Mouse (Mus musculus) retina, adult 2 months (tissue): ENCODE measurements around the gene Mthfr.

ENCODE experiments used
- DNase-seq: peaks from one replicate; pipeline ENCODE4 v3.0.0-alpha.2; 2012; ENCODE audit warnings: low read depth, low spot score

Mthfr gene

DNA sequence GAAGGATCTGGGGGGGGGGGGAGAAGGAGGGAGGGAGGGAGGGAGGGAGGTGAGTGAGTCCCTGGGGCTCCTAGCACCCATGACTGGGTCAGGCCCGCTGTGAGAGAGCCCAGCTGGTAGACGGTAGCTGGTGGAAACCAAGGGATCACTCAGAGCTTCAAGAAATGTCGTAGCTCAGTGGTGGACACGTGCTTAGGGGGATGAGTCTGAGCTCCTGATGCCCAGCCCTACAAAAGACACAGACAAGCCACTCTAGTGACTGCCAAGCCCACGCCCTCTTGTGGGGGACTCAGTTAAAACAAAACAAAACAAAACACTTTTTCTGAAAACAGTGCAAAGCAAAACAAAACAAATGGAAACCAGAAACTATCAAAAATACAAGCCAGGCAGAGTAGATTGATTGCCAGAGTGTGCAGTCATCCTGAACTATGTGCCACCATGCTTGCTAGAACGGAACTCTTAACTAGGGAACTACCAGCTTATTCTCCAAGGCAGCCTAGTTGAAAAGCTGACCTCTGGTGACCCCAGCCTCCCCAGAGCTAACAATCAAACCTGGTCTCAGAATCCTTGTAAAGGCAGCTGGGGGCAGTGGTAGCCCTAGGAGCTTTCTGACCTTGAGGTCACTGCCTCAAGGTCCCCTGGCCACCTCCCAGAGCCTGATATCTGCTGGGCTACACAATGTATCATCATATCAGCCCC, 27.0 kb downstream of the Mthfr start:
- DNase-seq = no peak

DNA sequence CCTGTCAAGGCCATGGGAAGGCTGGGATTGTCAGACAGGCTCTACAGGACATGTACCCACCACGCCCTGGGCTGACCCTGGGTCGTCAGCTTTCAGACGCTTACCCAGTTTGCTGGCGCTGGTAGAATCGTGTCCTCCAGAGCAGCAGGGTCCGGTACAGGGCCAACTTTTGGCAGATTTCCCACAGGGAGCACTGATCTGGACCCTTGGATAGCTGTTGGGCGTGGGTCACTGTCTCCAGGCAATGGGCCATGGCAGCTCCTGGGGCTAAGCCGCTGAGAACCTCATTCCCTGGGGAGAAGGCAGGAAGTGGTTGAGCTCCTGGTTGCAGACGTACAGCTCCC, 27.5 kb downstream of the Mthfr start:
- no peak for DNase-seq

DNA sequence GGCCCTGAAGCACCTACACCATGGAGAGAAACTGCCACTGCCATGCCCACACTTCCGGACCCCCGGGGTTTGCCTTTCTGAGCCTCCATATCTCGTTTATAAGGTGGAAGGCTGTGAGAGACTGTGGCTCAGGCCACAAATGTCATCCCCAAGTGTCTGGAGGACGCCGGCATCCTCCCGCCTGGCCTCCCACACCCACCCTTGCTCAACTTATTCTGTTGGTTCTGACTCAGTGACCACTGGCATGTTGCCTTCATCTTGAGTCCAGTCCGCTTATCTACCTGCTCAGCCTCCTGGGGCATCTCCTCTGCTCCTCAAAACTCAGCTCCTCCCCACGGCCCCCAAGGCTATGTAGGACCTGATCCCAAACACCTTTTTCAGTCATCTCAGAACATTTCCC, 28.5 kb downstream of the Mthfr start:
- DNase-seq = no peak

DNA sequence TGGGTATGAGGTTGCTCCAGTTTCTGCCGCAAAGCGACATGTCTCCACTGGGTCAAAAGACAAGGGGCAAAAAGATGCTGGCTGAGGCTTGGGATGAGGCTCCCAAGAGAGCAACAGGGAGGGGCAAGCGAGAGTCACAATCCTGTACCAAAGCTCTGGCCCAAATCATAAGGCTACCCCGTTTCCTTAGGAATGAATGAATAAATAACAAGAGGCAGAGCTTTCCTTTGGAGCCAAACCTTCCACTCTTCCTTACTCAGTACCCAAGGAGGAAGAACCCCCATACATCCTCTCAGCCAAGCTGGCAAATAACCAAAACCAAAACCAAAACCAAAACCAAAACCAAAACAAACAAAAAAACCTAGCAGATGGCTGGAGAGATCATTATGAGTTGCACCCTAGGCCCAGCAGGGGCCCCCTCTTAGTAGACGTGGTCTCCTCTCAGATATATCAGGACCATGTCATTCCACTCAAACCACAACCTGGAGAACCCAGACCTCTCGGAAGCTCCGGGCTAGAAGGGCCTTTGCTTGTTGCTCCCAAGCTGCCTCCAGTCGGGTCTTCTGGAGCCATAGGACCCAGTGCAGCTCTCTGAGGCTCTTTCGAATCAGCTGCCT, 30.8 kb downstream of the Mthfr start:
- no peak for DNase-seq

DNA sequence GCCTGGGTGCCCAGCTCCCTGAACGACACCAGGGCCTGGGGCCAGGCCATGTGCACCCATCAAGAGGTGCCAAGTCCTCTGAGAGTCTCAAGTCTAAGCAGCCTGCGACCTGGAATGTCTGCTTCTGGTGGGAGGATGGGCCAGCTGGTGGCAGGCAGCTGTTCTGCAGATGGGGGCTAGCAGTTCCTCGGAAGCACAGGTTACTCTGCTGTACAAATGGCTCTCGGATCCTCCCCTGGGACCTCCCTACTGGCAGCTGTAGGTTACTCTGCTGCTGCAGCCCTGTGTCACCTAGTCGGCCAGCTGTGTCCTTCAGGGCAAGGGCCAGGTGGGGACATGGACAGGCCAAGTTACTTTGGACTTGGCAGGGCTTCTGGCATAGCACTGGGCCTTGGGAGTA, 32.6 kb downstream of the Mthfr start:
- DNase-seq = no peak

DNA sequence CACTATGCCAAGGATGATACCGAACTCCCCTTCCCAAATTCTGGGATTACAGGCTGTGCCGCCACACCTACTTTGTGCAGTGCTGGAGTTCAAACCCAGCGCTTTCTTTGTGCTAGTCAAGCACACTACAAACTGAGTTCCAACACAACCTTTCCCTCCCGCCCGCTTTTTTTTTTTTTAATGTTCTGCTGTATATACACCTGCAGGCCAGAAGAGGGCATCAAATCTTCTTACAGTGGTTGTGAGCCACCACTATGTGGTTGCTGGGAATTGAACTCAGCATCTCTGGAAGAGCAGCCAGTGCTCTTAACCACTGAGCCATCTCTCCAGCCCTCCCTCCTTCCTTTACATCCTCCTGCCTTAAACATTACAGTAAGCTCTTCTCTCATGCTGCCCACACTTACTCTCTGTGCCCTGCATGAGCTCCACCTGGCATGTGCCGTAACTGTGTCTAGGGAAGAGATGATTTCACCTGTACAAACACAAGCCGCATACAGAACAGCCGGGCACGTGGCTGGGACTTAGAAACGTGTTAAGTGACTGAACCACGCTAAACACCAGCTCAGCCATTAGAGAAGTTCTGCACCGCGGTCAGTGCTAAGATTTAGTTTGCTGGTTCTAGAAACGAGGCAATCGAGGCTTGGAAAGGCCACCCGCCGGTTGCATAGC, 35.8 kb downstream of the Mthfr start:
- no peak for DNase-seq

DNA sequence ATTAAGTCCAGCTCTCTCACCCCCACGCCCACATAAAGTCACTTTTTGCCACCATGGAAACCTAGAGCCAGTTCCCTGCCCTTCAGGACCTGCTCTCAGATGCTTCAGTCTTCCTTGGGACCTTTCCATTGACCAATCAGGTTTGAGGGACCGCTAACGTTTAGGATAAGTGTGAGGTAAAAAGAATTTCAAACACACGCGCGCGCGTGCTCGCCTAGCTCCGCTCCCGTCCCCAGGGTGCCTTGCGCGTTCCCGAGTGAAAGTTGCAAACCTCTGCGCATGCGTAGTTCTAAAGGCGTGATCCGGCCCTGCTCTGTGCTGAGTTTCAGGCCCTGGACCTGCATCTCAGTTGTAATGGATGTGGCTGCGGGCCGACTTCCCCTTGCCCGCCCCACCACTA, 36.4 kb downstream of the Mthfr start:
- peak; percentile 54 for DNase-seq

DNA sequence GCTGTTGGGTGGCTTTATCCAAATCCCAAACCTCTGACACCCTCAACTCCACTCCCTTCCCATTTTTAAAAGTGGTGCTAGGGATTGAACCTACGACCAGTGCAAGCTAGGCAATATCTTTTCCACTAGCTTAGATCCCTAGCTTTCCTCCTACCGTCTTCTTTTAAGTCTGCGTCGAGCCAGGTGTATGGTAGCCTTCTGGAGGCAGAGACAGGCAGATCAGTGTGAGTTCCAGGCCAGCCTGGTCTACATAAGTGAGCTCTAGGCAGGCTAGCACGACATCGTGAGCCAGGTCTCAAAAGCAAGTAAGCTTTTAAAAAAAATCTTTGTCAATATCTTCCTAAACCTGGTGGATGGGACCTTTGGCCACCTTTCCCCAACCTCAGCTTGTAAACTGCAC, 37.0 kb downstream of the Mthfr start:
- DNase-seq = no peak

DNA sequence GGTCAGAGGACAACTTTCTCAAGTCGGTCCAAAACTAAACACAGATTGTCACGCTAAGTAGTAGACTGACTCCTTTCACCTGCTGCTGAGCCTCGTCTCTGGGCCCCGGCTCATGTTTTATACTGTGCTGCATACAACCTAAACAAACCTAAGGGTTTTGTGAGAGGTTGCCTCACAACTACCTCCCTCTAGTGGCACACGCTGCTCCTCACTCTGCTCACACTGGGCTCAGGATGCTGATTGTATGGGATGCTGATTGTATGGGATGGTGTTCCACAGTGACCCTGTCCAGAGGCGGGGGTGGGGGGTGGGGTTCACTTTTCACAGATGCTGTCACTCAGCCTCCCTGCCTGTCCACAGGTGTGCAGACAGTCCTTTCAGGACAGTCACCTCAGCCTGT, 40.3 kb downstream of the Mthfr start:
- DNase-seq = no peak

DNA sequence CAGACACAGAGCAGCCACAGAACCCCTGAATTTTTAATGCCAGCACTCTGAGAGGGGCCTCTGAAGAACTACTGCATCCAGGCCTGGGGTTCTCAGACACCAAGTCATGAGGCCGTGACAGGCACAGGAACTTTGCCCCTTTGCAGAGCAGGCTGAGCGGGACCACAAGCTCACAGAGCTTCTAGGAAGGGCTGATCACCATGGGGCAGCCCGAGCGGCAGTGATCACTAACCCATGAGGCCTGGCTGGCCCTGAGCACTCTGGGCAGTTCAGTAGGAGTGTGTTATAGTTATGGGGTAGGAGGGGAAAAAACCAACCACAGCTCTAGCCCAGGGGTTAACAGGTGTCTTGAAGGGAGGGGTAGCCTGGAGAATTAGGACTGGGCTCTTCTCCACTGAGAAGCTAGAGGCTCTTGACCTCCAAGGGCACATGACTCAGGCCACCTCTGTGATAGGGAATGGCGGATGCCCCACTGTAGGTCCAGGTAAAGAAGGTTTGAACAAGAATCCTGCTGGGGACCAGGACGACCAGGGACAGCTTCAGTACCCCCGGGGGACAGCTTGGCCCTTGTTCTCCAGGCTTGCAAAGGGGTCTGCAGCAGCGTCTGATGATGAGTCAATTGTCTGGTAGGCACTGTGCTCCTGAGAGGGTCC, 41.2 kb downstream of the Mthfr start:
- no peak for DNase-seq

DNA sequence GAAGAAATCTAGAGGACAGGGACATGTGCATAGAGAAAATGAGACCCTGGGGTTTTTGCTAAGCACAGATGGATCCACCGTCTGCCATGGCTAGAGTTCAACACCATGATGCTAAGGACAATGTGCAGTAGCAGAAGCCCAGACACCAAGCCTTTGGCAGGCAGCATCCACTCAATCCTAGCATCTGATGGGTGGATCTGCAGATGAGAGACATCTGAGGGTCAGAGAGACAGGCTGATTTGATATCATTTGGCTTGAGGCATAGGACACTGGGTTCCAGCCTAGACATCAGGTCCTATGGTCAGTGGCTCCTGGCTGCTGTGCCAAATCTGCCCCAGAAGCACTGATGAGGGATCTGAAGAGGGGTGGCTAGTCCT, 41.7 kb downstream of the Mthfr start:
- no peak for DNase-seq

DNA sequence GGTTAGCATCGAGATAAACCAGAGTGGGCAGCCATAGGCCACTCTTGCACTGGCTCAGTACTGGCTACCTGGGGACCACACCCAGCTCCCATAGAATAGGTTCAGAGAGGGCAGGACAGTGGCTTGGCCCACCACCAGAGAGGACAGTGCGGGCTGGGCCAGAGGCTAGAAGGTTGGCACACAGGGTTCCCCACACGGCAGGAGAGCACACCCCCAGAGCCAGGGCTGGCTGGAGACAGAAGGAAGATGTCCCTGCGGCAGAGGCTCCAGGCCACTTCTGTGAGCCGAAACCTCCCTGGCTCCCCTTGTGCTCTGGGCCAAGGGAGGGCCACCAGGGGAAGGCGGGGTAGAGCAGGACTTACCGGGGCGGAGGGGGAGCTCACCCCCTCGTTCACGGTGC, 42.3 kb downstream of the Mthfr start:
- no peak for DNase-seq

DNA sequence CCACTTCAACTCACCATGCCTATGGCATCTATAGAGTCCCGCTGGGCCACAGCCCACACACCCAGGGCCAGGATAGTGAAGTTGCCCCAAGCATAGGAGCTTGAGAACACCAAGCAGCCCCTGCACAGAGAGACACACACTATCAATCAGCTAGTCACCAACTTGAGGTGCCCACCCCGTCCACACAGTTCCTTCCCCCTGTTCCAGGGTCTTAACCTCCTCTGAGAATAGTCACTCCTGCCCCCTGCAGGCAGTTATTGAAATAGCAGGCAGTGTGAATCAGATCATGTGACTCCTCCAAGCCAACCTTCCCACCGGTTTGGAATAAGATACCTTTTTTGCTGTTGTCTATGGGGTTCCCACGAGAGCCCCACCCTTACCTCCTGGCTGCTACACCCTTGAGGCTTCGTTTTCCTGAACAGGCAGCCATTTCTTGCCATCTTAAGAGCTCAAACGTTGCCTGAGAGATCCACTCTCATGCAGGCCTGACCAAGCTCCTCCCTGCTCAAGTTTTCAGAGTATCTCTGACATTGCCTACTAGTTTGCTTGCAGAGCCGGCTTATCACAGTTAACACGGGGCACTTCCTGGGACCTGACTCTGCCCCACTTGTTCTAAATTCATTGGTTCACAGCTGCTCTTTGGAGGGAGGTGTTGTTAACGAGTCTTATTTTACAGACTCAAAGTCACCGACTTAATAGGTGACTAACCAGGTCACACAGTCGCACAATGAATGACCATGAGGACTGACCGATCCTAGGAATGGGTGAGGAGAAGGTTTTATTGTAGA, 43.6 kb downstream of the Mthfr start:
- no peak for DNase-seq

DNA sequence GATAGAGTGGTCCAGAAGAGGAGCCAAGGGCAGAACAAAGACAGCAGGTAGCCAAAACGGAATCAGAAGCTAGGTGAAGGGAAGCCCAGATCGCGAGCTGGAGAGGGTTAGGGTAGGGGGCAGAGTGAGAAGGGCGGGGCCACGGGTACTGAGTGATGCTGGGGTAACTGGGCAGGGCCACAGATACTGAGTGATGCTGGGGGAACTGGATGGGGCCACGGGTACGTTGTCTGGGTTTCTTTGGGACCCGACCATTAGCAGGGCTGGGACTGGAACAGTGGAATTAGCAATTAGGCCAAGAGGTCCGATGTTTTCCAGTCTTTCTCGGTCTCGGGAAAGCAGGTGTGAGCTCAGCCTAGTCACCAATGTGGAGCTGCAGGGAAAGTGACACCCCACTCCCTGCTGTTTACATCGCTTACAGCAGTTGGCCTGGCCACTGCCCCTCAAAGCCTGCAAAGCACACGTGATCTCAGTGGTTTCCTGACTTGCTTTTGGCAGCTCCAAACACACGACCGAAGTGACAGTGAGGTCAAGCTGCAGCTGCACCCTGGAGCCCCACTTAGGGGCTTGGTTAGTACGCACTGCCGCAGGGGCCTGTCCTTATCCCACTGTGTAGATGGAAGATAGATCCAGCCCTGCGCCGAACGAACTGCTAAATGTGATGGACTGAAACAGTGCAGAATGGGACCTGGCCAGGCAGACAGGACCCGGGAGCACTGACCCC, 44.5 kb downstream of the Mthfr start:
- no peak for DNase-seq

DNA sequence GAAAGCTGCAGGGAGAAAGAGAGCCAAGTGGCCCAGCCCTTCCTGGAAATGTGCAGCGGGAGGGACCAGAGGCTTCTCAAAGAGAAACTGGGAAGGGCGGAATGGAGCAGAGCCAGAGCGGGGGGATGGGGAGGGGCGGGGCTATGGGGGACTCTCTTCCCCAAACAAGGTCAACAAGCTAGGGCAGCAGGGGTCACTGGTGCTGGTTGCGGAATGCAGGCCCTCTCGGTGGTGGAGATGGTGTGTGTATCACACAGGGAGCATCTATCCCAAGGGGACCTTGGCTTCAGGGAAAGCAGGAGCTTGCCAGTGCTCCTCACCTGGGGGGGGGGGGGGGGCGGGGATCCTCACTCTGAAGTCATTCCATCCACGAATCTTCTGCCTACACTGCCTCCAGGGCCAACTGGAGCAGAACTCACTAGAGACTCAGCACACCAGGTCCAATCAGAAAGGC, 45.4 kb downstream of the Mthfr start:
- DNase-seq = no peak

DNA sequence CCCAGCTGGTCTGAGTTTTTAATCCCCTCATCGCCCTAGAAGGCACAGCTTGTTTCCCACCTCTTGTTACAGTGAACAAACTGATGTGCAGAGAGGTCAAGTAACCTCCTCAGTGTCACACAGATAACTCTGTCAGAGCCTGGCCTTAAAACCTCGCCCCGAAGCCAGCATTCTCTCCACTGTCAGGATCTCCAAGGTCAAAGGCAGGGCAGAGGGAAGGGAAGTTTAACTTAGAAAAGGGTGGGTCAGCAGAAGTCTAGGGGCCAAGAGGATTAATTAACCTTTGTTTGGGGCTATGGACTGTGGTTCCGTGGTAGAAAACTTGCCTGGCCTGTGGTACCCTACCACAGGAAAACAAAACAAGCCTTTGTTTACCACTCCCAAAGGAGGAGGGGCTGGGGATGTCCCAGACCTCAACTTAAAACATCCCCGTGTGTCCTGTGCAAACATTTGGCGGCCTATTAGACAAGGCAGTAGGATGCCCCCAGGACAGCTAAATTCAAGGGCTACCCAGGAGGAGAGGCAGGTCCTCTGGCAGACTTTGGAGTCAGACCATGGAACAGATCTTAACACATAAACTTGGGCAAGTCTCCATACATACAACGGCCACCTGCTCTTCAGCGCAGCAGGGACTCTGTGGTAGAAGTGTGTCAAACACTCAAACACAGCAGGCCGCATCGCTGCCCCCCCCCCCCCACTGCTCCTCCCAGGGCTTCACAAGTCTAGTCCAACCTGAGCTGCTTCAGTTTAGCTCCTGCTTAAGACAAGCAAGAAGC, 46.4 kb downstream of the Mthfr start:
- DNase-seq = no peak

DNA sequence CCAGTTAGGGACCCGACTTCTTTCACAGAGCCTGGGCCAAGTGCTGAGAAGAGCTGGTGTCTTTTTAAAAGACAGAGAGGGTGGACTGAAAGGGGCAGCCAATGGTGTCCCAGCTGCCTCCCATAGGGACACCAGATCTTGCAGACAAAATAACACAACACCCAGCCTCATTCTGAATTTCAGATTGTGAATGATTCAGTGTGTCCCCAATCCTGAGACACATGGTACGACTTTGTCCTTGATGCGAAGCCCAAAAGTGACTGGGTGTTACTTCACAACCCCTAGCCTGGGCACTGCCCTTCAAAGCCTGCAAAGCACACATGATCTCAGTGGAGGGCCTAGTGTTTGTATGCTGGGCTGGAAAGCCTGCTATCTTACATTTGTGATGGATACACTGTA, 47.0 kb downstream of the Mthfr start:
- no peak for DNase-seq

DNA sequence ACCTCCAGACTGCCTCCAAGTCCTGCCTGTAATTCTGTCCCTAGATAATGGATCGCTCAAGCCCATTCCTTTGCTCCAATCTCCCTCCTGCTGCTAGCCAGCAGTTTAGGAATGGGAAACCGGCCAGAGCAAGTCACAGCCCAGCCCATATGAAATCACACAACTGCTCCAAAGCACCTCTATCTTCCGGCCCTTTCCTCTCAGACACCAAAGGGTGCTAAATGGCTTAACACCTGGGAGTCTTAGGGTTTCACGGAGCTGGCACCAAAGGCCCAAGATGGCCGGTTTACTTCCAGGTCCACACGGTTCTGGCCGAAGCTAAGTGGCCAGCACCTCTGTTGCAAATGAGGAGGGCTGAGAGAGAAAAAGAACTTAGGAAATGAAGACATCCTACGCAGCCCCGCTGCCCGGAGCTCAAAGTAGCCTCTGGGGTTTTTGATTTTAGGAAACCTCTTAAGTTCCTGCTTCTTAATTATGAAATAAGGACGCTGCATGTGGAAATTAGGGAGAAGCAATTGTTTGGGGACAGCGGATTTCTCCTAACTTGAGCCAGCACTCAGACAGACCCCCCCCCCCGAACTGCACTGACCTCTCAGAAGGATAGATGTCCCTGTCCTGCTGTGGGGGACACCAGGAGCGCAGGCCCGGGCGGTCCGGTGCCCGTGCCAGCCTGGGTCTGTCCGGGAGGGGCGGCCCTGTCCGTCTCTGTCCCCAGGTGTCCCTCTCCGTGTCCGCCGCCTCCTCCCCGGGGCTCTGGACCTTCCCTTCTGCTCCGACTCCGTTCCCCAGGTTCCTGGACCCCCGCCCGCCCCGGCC, 48.4 kb downstream of the Mthfr start:
- no peak for DNase-seq

DNA sequence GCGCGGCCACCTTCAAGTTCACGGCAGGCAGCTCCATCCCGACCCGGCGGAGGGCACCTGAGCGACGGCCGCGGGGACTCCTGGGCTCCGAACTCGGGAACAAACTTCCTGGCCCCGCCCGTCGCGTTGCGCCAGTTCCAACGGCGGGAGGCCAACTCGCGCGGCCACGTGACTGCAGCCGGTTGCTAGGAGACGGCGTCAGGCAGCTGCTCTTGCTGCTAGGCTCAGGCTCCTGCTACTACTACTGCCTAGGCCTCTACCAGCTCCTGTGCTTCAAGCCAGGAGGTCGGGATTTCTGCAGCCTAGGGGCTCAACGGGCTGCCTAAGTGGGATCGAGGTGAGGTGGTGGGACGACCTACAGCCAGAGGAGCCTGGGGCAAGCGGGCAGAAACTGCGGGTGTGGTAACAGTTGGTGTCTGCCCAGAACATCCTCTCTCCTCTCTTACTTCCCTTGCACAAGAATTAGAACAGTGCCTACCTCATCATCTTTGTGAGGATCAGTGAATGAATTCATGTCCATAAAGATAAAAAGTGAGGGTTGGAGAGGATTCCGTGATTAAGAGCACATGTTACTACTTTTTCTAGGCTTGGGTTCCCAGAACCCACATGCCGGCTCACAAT, 49.1 kb downstream of the Mthfr start, which contains the start of gene Agtrap:
Agtrap (minus strand) TSS at position 125 of the 621 bp plus-strand sequence.
- DNase-seq = peak; percentile 73
